Mouse (Mus musculus) heart, embryonic 13.5 days (tissue): ENCODE measurements at regions not wholly inside any gene's neighbourhood (a gene's known extent, or its start where the extent isn't known, plus 50 kb on each side); places are given as distances from the start of the nearest gene placed in this dataset.

ENCODE experiments used
- ATAC-seq: fragments of 200-750 bp; cut with Nextera tagmentation; 2 replicates; pipeline ENCODE4 v1.8.0; 2017; ENCODE audit warnings: moderate TSS enrichment; ENCODE audit not compliant: insufficient number of reproducible peaks, low FRiP score, low TSS enrichment; ENCODE audit errors: extremely low read depth
- H3K27ac ChIP-seq: fragments of 300-500 bp; sonication (generic); replicated peaks from 2 replicates; pipeline ENCODE4 v1.5.1; 2015; ENCODE audit warnings: moderate library complexity, mild to moderate bottlenecking, inconsistent platforms
- H3K27me3 ChIP-seq: fragments of 300-500 bp; sonication (generic); replicated peaks from 2 replicates; pipeline ENCODE4 v1.6.1; 2015; ENCODE audit warnings: mild to moderate bottlenecking, inconsistent platforms
- H3K36me3 ChIP-seq: fragments of 300-500 bp; sonication (generic); 2 replicates; pipeline ENCODE4 v1.6.1; 2015; ENCODE audit warnings: mild to moderate bottlenecking, inconsistent platforms
- H3K4me1 ChIP-seq: fragments of 300-500 bp; sonication (generic); 2 replicates; pipeline ENCODE4 v1.6.1; 2015; ENCODE audit warnings: inconsistent platforms
- H3K4me2 ChIP-seq: fragments of 300-500 bp; sonication (generic); 2 replicates; pipeline ENCODE4 v1.6.1; 2015; ENCODE audit warnings: inconsistent platforms, mild to moderate bottlenecking, moderate library complexity
- H3K4me3 ChIP-seq: fragments of 300-500 bp; sonication (generic); 2 replicates; pipeline ENCODE4 v1.5.1; 2015; ENCODE audit warnings: moderate library complexity, mild to moderate bottlenecking, inconsistent platforms
- H3K9ac ChIP-seq: fragments of 300-500 bp; sonication (generic); 2 replicates; pipeline ENCODE4 v1.6.1; 2015; ENCODE audit warnings: inconsistent platforms, mild to moderate bottlenecking, moderate library complexity
- H3K9me3 ChIP-seq: fragments of 300-500 bp; sonication (generic); 2 replicates; pipeline ENCODE4 v1.6.1; 2016; ENCODE audit warnings: inconsistent platforms
- WGBS: fragments of 180-500 bp; shearing (Covaris S2); methylation state at CpG from one replicate; pipeline ENCODE4 v1.1.7; 2015; ENCODE audit warnings: mixed read lengths; 5-methylcytosine and 5-hydroxymethylcytosine counted together

DNA sequence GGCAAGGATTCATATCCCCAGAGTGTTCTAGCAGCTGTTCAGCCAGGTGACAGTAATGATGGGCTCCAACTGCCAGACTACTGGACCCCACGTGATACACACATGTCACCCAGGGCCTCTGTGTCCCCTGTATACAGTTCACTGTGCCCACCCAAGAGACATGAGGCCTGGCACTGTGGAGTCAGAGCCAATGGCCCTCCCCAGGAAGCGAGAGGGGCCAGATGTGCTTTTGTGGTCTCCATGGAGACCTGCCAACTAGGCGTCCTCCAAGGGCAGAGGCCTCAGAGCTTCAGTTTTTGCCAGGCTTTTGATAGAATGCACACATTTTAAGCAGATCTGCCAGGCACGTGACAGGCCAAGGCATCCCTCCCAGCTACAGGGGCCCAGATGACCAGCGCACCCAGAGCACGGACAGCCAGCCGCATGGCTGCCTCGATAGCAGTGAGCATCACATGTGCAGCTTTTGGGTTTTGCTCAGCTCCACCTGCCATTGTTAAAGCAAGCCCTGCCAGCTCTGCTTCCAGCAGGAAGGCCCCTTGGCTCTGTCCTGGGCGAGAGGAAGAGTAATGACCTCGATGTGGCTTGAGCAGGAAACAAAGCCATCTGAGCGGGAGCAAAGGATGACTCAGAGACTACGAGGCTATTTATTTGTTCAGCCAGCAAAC lies 198.1 kb upstream of the Sulf2 start:
- Histone ChIP-seq H3K36me3 (no peaks in the 10 kb centered on the region), H3K9me3 (no peaks in the 10 kb centered on the region), H3K4me2 (no peak overlapping the region), H3K4me3 (no peak overlapping the region), H3K9ac (peak overlapping the region; percentile 6; the same call in 1 of the 2 replicates), H3K4me1 (peaks cover 44% of the 10 kb centered on the region), H3K27ac (no peak overlapping the region), H3K27me3 (peaks cover 4% of the 10 kb centered on the region; the same call in 1 of the 2 replicates)
- 62% methylated on average over 12 of the region's 12 CpGs for WGBS
- no peak for ATAC-seq

DNA sequence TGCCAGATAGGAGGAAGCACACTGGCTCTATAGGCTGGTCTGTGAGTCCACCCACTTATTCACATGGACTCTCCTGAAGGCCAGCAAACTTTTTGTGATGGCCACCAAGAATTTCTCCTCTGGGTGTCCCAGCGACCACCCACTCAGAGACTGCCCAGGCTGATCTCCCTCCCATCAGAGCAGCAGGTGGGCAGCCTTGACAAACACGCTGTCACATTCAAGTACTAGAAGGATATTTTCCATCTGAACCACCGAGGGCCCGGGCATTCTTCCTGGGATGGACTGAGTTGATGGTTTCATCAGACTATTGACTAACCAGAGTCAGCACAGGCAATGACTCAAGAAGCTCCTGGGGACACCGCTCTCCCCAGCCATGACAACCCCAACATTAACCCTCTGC lies 196.5 kb upstream of the Sulf2 start:
- H3K27ac ChIP-seq: no peak overlapping the region
- no peaks in the 10 kb centered on the region for H3K36me3 ChIP-seq
- no peak overlapping the region for H3K9ac ChIP-seq
- WGBS: 69% methylated on average over 5 of the region's 5 CpGs
- ATAC-seq: no peak
- H3K4me2 ChIP-seq: no peak overlapping the region
- H3K9me3 ChIP-seq: no peaks in the 10 kb centered on the region
- no peak overlapping the region for H3K4me3 ChIP-seq
- H3K4me1 ChIP-seq: peaks cover 48% of the 10 kb centered on the region
- peaks cover 4% of the 10 kb centered on the region; the same call in 1 of the 2 replicates for H3K27me3 ChIP-seq

DNA sequence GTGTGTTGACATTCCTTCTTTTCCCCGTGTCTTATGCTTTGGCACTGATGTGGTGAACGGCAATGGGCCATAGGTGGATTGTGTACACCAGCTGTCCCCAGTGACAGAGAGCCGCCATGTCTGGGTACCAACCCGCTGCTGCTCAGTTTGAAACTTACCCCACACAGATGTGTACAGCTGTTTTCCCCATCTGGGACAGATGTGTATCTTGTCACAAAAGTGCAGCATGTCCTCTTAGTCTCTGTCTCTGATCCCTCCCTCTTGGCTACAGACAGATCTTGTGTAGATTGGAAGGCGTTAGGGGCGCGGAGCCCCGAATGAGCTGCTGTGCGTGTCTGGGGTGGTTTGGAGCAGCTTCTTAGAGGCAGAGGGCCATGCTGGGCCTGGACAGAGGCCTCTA lies 196.1 kb upstream of the Sulf2 start:
- no peak overlapping the region for H3K9ac ChIP-seq
- peaks cover 4% of the 10 kb centered on the region; the same call in 1 of the 2 replicates for H3K27me3 ChIP-seq
- H3K36me3 ChIP-seq: no peaks in the 10 kb centered on the region
- H3K27ac ChIP-seq: no peak overlapping the region
- no peak for ATAC-seq
- H3K4me2 ChIP-seq: no peak overlapping the region
- H3K4me3 ChIP-seq: no peak overlapping the region
- WGBS: 87% methylated on average over 9 of the region's 9 CpGs
- H3K4me1 ChIP-seq: peaks cover 52% of the 10 kb centered on the region
- H3K9me3 ChIP-seq: no peaks in the 10 kb centered on the region

DNA sequence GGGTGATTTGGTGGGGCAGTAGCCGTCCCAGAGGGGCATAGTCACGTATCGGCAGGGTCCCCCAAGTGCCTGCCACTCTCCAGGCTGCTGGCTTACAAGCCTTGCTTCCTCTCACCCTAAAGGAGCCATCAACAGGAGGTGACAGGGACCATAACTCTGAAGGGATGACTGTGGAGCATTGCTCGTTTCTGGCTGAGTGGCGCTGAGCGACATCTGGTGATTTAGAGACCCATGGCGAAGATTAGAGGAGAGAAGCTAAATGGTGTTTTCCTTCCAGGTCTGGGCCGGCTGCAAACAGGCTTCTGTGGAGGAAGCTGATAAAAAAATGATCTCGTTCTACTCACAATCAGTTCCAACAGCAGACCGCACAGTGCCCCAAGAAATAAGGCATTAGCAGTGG lies 193.2 kb upstream of the Sulf2 start:
- H3K9me3 ChIP-seq: no peaks in the 10 kb centered on the region
- peak overlapping the region; percentile 61 for H3K27ac ChIP-seq
- H3K4me3 ChIP-seq: no peak overlapping the region
- peaks cover 52% of the 10 kb centered on the region for H3K4me1 ChIP-seq
- 18% methylated on average over 10 of the region's 10 CpGs for WGBS
- H3K9ac ChIP-seq: peak overlapping the region; percentile 44
- no peaks in the 10 kb centered on the region for H3K36me3 ChIP-seq
- ATAC-seq: no peak
- H3K4me2 ChIP-seq: no peak overlapping the region
- H3K27me3 ChIP-seq: peaks cover 10% of the 10 kb centered on the region; the same call in 1 of the 2 replicates

DNA sequence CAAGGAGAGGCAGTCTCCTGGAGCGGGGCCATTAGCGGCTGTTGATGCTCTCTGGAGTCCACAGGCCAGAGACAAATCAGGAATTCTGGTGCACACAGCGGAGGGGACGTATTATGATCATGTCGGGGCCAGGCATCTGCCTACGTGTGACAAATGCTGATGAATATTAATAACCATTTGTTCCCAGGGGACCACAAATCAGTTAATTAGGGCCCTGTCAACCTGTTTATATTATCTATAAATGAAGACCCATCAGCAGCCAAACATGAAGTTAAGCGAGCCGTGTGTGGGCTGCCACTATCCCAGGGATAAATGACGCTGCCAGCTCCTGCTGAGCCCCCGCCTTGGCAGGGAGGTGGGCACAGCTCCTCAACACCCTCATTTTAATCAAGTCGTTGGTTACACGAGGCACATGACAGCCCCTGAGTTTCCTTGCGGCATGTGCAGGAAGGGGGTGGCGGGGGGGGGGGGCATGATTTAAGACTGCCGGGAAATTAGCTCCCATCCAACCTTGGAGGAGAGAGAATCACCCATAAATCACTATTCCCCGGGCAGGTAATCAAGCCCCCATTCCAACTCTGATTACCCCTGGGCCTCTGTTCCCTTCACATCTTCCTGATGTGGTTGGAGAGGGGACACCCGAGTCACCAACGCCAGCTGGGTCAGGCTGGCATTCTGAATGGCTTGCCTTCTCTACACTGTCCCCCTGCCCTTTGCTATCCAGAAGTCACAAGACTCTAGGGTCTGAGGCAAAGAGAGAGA lies 191.1 kb upstream of the Sulf2 start:
- H3K4me1 ChIP-seq: peaks cover 42% of the 10 kb centered on the region
- H3K9ac ChIP-seq: peak overlapping the region; percentile 40; the same call in 1 of the 2 replicates
- H3K27me3 ChIP-seq: peaks cover 10% of the 10 kb centered on the region; the same call in 1 of the 2 replicates
- H3K4me3 ChIP-seq: no peak overlapping the region
- H3K4me2 ChIP-seq: no peak overlapping the region
- WGBS: 70% methylated on average over 18 of the region's 18 CpGs
- no peaks in the 10 kb centered on the region for H3K9me3 ChIP-seq
- no peak overlapping the region for H3K27ac ChIP-seq
- ATAC-seq: no peak
- H3K36me3 ChIP-seq: no peaks in the 10 kb centered on the region

DNA sequence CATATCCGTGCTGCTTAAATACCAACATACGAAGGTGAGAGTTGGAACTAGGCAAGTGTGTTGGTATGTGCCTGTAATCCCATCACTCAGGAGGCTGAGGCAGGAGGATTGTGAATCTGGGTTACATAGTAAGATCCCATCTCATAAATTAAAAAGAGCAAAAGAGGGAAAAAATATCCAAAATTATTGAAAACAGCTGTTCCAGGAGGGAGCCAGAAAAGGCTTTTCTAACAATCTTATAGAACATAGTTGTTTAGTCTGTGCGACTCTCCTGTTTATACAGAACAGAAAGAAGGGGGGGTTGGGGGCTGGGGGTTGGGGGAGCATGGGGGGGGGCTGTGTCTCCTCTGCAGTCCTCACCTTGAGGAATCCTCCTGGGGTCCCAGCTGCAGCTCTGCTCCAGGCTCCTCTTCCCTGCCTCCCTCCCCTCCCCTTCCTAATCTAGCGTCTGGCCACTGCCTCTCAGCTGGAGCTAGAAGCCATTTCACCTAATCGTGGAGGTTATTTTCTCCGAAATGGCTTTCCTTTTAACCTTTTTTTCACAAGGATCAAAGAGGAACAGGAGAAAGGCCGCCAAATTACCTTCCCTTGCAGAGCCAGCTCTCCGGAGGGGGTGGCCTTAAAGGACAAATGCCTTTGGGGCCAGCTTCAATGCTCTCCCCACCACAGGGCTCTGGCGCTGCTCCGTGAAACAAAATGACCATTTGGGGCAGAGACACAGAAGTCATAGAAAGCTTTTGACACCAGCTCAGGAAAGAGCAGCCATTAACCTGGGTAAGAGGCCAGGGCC lies 188.3 kb upstream of the Sulf2 start:
- peaks cover 10% of the 10 kb centered on the region; the same call in 1 of the 2 replicates for H3K27me3 ChIP-seq
- H3K4me3 ChIP-seq: no peak overlapping the region
- 39% methylated on average over 10 of the region's 10 CpGs for WGBS
- H3K36me3 ChIP-seq: no peaks in the 10 kb centered on the region
- H3K4me1 ChIP-seq: peaks cover 40% of the 10 kb centered on the region
- H3K9ac ChIP-seq: peak overlapping the region; percentile 44
- H3K9me3 ChIP-seq: peaks cover 3% of the 10 kb centered on the region; the same call in 1 of the 2 replicates
- no peak overlapping the region for H3K27ac ChIP-seq
- no peak overlapping the region for H3K4me2 ChIP-seq
- ATAC-seq: no peak

DNA sequence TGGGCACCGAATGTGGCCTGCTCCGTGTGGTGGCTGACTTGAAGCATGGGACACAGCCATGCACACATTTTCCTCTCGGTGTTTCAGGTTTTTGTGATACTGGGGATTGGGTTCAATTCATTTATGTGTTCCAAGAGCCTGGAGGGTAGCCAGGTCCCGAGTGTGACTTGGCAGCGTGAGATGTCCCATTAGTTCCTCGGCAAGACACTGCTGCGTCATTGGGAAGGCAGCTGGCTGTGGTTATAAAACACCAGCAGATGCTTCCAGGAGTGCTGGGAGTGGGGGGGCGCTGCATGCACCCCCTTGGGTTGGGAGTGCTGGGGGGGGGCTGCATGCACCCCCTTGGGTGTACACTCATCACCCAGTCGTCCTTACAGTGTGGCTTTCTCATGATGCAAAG lies 186.9 kb upstream of the Sulf2 start:
- WGBS: 80% methylated on average over 9 of the region's 9 CpGs
- Histone ChIP-seq H3K4me2 (no peak overlapping the region), H3K4me1 (peaks cover 31% of the 10 kb centered on the region), H3K36me3 (no peaks in the 10 kb centered on the region), H3K27me3 (peaks cover 10% of the 10 kb centered on the region; the same call in 1 of the 2 replicates), H3K9ac (no peak overlapping the region), H3K4me3 (no peak overlapping the region), H3K9me3 (peaks cover 3% of the 10 kb centered on the region; the same call in 1 of the 2 replicates), H3K27ac (no peak overlapping the region)
- no peak for ATAC-seq

DNA sequence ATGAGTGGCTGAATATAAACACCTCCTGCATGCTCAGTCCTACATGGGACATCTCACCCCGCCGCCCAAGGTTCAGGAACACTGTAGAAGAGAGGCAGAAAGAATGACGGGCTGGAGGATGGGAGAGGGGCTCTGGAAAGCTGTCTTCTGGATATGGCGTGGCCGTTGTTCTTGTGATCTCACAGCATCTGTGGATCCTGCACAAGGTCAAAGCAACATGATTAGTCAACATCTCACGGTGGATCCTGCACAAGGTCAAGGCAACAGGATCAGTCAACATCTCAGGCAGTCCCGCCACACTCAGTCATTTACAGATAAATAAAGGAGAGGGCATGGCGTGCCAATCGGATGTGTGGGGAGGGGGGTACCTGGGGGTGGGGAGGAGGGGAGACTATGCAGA lies 184.7 kb upstream of the Sulf2 start:
- H3K36me3 ChIP-seq: no peaks in the 10 kb centered on the region
- no peak overlapping the region for H3K9ac ChIP-seq
- no peak overlapping the region for H3K27ac ChIP-seq
- H3K4me1 ChIP-seq: peaks cover 35% of the 10 kb centered on the region
- H3K27me3 ChIP-seq: peaks cover 6% of the 10 kb centered on the region; the same call in 1 of the 2 replicates
- H3K9me3 ChIP-seq: peaks cover 3% of the 10 kb centered on the region; the same call in 1 of the 2 replicates
- no peak for ATAC-seq
- WGBS: 80% methylated on average over 9 of the region's 9 CpGs
- H3K4me3 ChIP-seq: no peak overlapping the region
- no peak overlapping the region for H3K4me2 ChIP-seq

DNA sequence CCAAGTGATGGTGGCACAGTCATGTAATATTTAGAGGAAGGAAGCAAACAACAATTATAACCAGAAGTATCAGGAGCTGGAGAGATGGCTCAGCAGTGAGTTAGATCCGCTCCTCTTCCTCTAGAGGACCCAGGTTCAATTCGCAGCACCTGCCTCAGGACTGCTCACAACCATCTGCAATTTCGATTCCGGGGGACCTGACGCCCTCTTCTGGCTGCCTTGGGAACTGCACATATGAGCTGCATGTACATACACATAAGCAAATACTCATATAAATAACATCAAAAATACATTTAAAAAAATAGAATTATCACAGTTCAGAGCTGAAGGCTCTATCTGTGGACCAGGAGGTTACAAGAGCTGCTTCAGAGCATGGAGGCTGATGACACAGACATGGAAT lies 184.0 kb upstream of the Sulf2 start:
- H3K27me3 ChIP-seq: no peaks in the 10 kb centered on the region
- no peak overlapping the region for H3K27ac ChIP-seq
- no peak for ATAC-seq
- H3K9me3 ChIP-seq: peaks cover 3% of the 10 kb centered on the region; the same call in 1 of the 2 replicates
- no peaks in the 10 kb centered on the region for H3K36me3 ChIP-seq
- 77% methylated on average over 5 of the region's 5 CpGs for WGBS
- H3K4me1 ChIP-seq: peaks cover 37% of the 10 kb centered on the region
- no peak overlapping the region for H3K9ac ChIP-seq
- no peak overlapping the region for H3K4me2 ChIP-seq
- no peak overlapping the region for H3K4me3 ChIP-seq

DNA sequence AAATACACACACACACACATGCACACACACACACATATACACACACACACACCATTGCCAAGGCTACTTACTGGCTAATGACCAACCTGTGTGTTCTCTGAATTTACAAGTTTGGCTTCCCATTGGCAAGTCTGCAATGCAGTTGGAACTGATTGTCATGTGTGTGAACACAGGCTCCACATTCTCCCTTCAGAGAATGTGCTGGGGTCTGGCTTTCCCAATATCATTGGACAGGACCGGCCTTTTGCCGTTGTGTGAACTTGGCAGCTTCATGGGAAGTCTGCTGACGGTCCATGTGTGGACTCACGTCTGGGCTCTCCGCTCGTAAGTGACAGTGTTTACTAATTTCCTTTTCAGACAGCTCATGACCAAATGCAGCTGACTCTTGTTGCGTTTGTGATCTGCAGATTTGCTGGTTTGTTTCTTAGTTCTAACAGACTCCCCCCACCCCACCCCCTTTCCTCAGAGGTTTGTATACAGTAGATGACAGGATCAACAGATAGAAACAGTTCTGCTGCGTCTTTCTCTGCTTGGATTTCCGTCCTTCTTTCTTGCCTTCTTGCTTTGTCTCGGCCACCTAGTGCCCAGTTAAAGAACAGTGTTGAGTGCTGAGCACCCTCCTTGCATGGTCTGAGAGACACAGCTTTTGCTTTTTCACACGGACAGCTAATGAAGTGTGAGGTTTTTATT lies 183.1 kb upstream of the Sulf2 start:
- H3K27me3 ChIP-seq: no peaks in the 10 kb centered on the region
- no peak overlapping the region for H3K4me3 ChIP-seq
- no peak for ATAC-seq
- H3K9ac ChIP-seq: no peak overlapping the region
- H3K4me2 ChIP-seq: 0 out of 2 replicates have a peak overlapping the region, but pooled peaks have one; percentile 20
- H3K36me3 ChIP-seq: no peaks in the 10 kb centered on the region
- peak overlapping the region; percentile 48 for H3K27ac ChIP-seq
- WGBS: 45% methylated on average over 11 of the region's 11 CpGs
- H3K4me1 ChIP-seq: peaks cover 38% of the 10 kb centered on the region
- H3K9me3 ChIP-seq: peaks cover 3% of the 10 kb centered on the region; the same call in 1 of the 2 replicates
